Mouse (Mus musculus): ENCODE data around the gene Slc16a9. TPM values are rescaled to one million over a fixed set of nuclear protein-coding genes. Genes with fewer than 3 reads are reported as not detected.
A peak's percentile ranks its signal among the peaks of the same experiment; 100 is the strongest.
"Not testable (repeated sequence)": the region's sequence is repeated elsewhere in the genome, so short reads cannot be mapped to it uniquely, and the experiment has no call there.

The Slc16a9 gene
- polyA plus RNA-seq, 1 experiment from 2014 or later = 1.9 TPM

GRCm38 (mm10) chr10:70220971-70221370, 23.9 kb upstream of the Slc16a9 start:
- Histone ChIP-seq H3K36me3 (no peaks in the 10 kb centered on the region), H3K9me3 (no peaks in the 10 kb centered on the region), H3K4me2 (replicated peaks) (no peak overlapping the region), H3K27me3 (no peaks in the 10 kb centered on the region), H3K27ac (no peak overlapping the region), H3K9ac (no peak overlapping the region), H3K4me3 (no peak overlapping the region), H3K4me1 (no peaks in the 10 kb centered on the region)
- no peak for ATAC-seq (ENCODE audit: low FRiP score, low read depth)
- WGBS = 72% methylated on average over 5 of the region's 5 CpGs

- ATAC-seq (ENCODE audit: low FRiP score, low read depth); H3K36me3 ChIP-seq; H3K27me3 ChIP-seq; H3K4me3 ChIP-seq; H3K4me2 ChIP-seq (replicated peaks); H3K9me3 ChIP-seq; H3K9ac ChIP-seq; H3K27ac ChIP-seq; H3K4me1 ChIP-seq: not testable (repeated sequence)
- 92% methylated on average over 8 of the region's 8 CpGs for WGBS
Measured at GRCm38 (mm10) chr10:70222231-70222630, 22.7 kb upstream of the Slc16a9 start.

GRCm38 (mm10) chr10:70224571-70224970, 20.3 kb upstream of the Slc16a9 start:
- H3K4me3 ChIP-seq = no peak overlapping the region
- no peak overlapping the region for H3K27ac ChIP-seq
- ATAC-seq (ENCODE audit: low FRiP score, low read depth) = no peak
- H3K9me3 ChIP-seq = no peaks in the 10 kb centered on the region
- no peaks in the 10 kb centered on the region for H3K27me3 ChIP-seq
- WGBS = 85% methylated on average over 6 of the region's 6 CpGs
- no peaks in the 10 kb centered on the region for H3K4me1 ChIP-seq
- no peaks in the 10 kb centered on the region for H3K36me3 ChIP-seq
- H3K9ac ChIP-seq = no peak overlapping the region
- no peak overlapping the region for H3K4me2 ChIP-seq (replicated peaks)

- H3K9ac ChIP-seq = no peak overlapping the region
- no peaks in the 10 kb centered on the region for H3K27me3 ChIP-seq
- no peak overlapping the region for H3K4me2 ChIP-seq (replicated peaks)
- no peaks in the 10 kb centered on the region for H3K4me1 ChIP-seq
- no peaks in the 10 kb centered on the region for H3K9me3 ChIP-seq
- 70% methylated on average over 6 of the region's 6 CpGs for WGBS
- no peak overlapping the region for H3K4me3 ChIP-seq
- H3K27ac ChIP-seq = no peak overlapping the region
- H3K36me3 ChIP-seq = no peaks in the 10 kb centered on the region
- ATAC-seq (ENCODE audit: low FRiP score, low read depth) = no peak
Measured at GRCm38 (mm10) chr10:70225760-70226159, 19.1 kb upstream of the Slc16a9 start.

- Histone ChIP-seq H3K9me3 (no peaks in the 10 kb centered on the region), H3K4me3 (no peak overlapping the region)
- ATAC-seq (ENCODE audit: low FRiP score, low read depth) = no peak
Measured at GRCm38 (mm10) chr10:70226608-70227007, 18.3 kb upstream of the Slc16a9 start.

GRCm38 (mm10) chr10:70230352-70230751, 14.5 kb upstream of the Slc16a9 start:
- Histone ChIP-seq H3K27me3 (no peaks in the 10 kb centered on the region), H3K27ac (no peak overlapping the region), H3K9me3 (no peaks in the 10 kb centered on the region), H3K4me3 (no peak overlapping the region), H3K36me3 (no peaks in the 10 kb centered on the region), H3K9ac (no peak overlapping the region), H3K4me1 (no peaks in the 10 kb centered on the region), H3K4me2 (replicated peaks) (no peak overlapping the region)
- no peak for ATAC-seq (ENCODE audit: low FRiP score, low read depth)
- 77% methylated on average over 6 of the region's 6 CpGs for WGBS

More at GRCm38 (mm10) chr10:70226608-70227007, 18.3 kb upstream of the Slc16a9 start:
- H3K4me1 ChIP-seq = no peaks in the 10 kb centered on the region
- H3K36me3 ChIP-seq = no peaks in the 10 kb centered on the region
- no peak overlapping the region for H3K27ac ChIP-seq
- no peaks in the 10 kb centered on the region for H3K27me3 ChIP-seq
- no peak overlapping the region for H3K4me2 ChIP-seq (replicated peaks)
- H3K9ac ChIP-seq = no peak overlapping the region

- no peak for ATAC-seq (ENCODE audit: low FRiP score, low read depth)
- no peaks in the 10 kb centered on the region for H3K36me3 ChIP-seq
- H3K9me3 ChIP-seq = no peaks in the 10 kb centered on the region
- H3K4me1 ChIP-seq = no peaks in the 10 kb centered on the region
- H3K27me3 ChIP-seq = peaks cover 8% of the 10 kb centered on the region
- WGBS = 68% methylated on average over 2 of the region's 2 CpGs
- H3K9ac ChIP-seq = no peak overlapping the region
- no peak overlapping the region for H3K27ac ChIP-seq
- no peak overlapping the region for H3K4me3 ChIP-seq
- H3K4me2 ChIP-seq (replicated peaks) = no peak overlapping the region
Measured at GRCm38 (mm10) chr10:70237936-70238335, 7.0 kb upstream of the Slc16a9 start.

- ATAC-seq (ENCODE audit: low FRiP score, low read depth) = no peak
- Histone ChIP-seq H3K9me3 (no peaks in the 10 kb centered on the region), H3K9ac (no peak overlapping the region), H3K27me3 (peaks cover 49% of the 10 kb centered on the region), H3K4me3 (no peak overlapping the region), H3K4me1 (peaks cover 14% of the 10 kb centered on the region), H3K4me2 (replicated peaks) (no peak overlapping the region), H3K36me3 (no peaks in the 10 kb centered on the region), H3K27ac (no peak overlapping the region)
- 46% methylated on average over 8 of the region's 8 CpGs for WGBS
Measured at GRCm38 (mm10) chr10:70242751-70243444, 2.0 kb upstream of the Slc16a9 start.

- Histone ChIP-seq H3K4me1 (peaks cover 14% of the 10 kb centered on the region), H3K9me3 (no peaks in the 10 kb centered on the region), H3K27me3 (peaks cover 53% of the 10 kb centered on the region), H3K9ac (peak overlapping the region; percentile 77), H3K4me2 (replicated peaks) (peak overlapping the region; percentile 96), H3K27ac (no peak overlapping the region), H3K4me3 (peak overlapping the region; percentile 69), H3K36me3 (no peaks in the 10 kb centered on the region)
- peak; percentile 30; the same call in 1 of the 2 replicates for ATAC-seq (ENCODE audit: low FRiP score, low read depth)
- WGBS = 2% methylated on average over 16 of the region's 16 CpGs
Measured at GRCm38 (mm10) chr10:70245559-70245945, 652 bp downstream of the Slc16a9 start.

- 27% methylated on average over 9 of the region's 9 CpGs for WGBS
- H3K9ac ChIP-seq = no peak overlapping the region
Measured at GRCm38 (mm10) chr10:70246076-70246475, 1.2 kb downstream of the Slc16a9 start.

GRCm38 (mm10) chr10:70250354-70250753, 5.5 kb downstream of the Slc16a9 start:
- peaks cover 8% of the 10 kb centered on the region; the same call in 1 of the 2 replicates for H3K4me1 ChIP-seq
- H3K9ac ChIP-seq = no peak overlapping the region
- peaks cover 23% of the 10 kb centered on the region for H3K27me3 ChIP-seq
- H3K4me3 ChIP-seq = no peak overlapping the region
- no peak for ATAC-seq (ENCODE audit: low FRiP score, low read depth)
- 82% methylated on average over 4 of the region's 4 CpGs for WGBS
- H3K9me3 ChIP-seq = no peaks in the 10 kb centered on the region
- H3K27ac ChIP-seq = no peak overlapping the region
- H3K36me3 ChIP-seq = no peaks in the 10 kb centered on the region
- no peak overlapping the region for H3K4me2 ChIP-seq (replicated peaks)

More at GRCm38 (mm10) chr10:70246076-70246475, 1.2 kb downstream of the Slc16a9 start:
- ATAC-seq (ENCODE audit: low FRiP score, low read depth) = no peak
- Histone ChIP-seq H3K27me3 (peaks cover 53% of the 10 kb centered on the region), H3K36me3 (no peaks in the 10 kb centered on the region), H3K27ac (no peak overlapping the region), H3K4me1 (peaks cover 14% of the 10 kb centered on the region), H3K4me2 (replicated peaks) (peak overlapping the region; percentile 96), H3K4me3 (peak overlapping the region; percentile 69), H3K9me3 (no peaks in the 10 kb centered on the region)

GRCm38 (mm10) chr10:70250766-70251165, 5.9 kb downstream of the Slc16a9 start:
- no peak for ATAC-seq (ENCODE audit: low FRiP score, low read depth)
- WGBS = 82% methylated on average over 6 of the region's 6 CpGs
- Histone ChIP-seq H3K36me3 (no peaks in the 10 kb centered on the region), H3K4me1 (peaks cover 4% of the 10 kb centered on the region; the same call in 1 of the 2 replicates), H3K27ac (no peak overlapping the region), H3K4me3 (no peak overlapping the region), H3K9me3 (no peaks in the 10 kb centered on the region), H3K4me2 (replicated peaks) (no peak overlapping the region), H3K9ac (no peak overlapping the region), H3K27me3 (peaks cover 18% of the 10 kb centered on the region)

- Histone ChIP-seq H3K27ac (no peak overlapping the region), H3K4me3 (no peak overlapping the region), H3K4me1 (no peaks in the 10 kb centered on the region), H3K9me3 (no peaks in the 10 kb centered on the region), H3K27me3 (no peaks in the 10 kb centered on the region), H3K36me3 (no peaks in the 10 kb centered on the region), H3K4me2 (replicated peaks) (no peak overlapping the region), H3K9ac (no peak overlapping the region)
- WGBS = 71% methylated on average over 4 of the region's 4 CpGs
- no peak for ATAC-seq (ENCODE audit: low FRiP score, low read depth)
Measured at GRCm38 (mm10) chr10:70254666-70255065, 9.8 kb downstream of the Slc16a9 start.
